Mouse (Mus musculus): ENCODE measurements at regions not wholly inside any gene's neighbourhood (a gene's known extent, or its start where the extent isn't known, plus 50 kb on each side); places are given as distances from the start of the nearest gene placed in this dataset.

GRCm38 (mm10) chr8:126664891-126665290 lies 71.1 kb upstream of the Irf2bp2 start:
- TF ChIP-seq CTCF (IDR thresholded peaks at IDR 0.05; ENCODE audit: borderline replicate concordance, insufficient read depth, low read length) (no peak), POLR2A (IDR thresholded peaks at IDR 0.05; ENCODE audit: low read depth, low read length) (no peak)

Data from embryonic fibroblast, embryonic 13.5 days (primary cell).